Mouse (Mus musculus): Measurements from ENCODE around the gene Thap12.

The Thap12 gene

DNA sequence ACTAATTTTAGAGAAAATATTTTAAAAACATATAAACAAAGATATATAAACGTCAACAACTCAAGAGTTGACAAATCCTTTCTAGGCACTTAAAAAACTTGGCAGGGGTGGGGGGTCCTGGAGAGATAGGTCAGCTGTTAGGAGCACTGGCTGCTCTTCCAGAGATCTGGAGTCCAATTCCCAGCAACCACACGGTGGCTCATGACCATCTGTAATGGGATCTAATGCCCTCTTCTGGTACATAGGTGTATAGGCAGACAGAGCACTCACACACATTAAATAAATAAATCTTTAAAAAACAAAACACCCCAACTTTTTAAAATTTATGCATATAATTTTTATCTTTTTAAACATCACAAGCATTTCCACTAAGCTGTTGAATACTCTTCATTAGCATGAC is 5.4 kb upstream of the Thap12 start:
- in situ Hi-C loops (cut with MboI, MseI) = loop anchor here (10.0 kb wide), 1 partner anchor 63 kb away; no protein-coding TSS in a partner anchor

- in situ Hi-C loops (cut with MboI, MseI) = loop anchor here (10.0 kb wide), 1 partner anchor 63 kb away; no protein-coding TSS in a partner anchor
Observed at GRCm38 (mm10) chr7:98698041-98698440, 4.9 kb upstream of the Thap12 start.

DNA sequence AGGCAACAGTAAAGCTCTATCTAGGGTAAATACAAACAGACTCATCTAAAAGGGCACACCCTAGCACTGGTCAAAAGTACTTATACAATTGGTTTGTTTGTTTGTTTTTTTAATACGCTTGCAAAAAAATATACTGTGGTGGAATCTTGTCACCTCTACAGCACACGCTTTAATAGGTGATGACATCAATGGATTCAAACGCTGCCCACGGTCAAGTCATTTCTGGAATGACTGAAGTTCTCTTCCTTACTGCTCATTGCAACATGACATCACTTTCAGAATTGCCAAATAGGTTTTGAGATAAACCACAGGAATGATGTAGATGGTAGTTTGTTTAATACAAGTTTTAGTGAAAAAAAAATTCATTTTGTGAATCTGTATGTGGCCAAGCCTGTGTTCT is 4.3 kb upstream of the Thap12 start:
- in situ Hi-C loops (cut with MboI, MseI) = loop anchor here (10.0 kb wide), 1 partner anchor 64 kb away; no protein-coding TSS in a partner anchor

- in situ Hi-C loops (cut with MboI, MseI) = loop anchor here (5.0 to 25.0 kb wide), 2 partner anchors 44 to 939 kb away; partner anchors contain the start of gene Emsy
Observed at GRCm38 (mm10) chr7:98701771-98702170, 1.1 kb upstream of the Thap12 start.

GRCm38 (mm10) chr7:98703365-98703881 is 520 bp downstream of the Thap12 start:
- in situ Hi-C loops (cut with MboI, MseI) = loop anchor here (5.0 to 25.0 kb wide), 2 partner anchors 46 to 941 kb away; partner anchors contain the start of gene Emsy

DNA sequence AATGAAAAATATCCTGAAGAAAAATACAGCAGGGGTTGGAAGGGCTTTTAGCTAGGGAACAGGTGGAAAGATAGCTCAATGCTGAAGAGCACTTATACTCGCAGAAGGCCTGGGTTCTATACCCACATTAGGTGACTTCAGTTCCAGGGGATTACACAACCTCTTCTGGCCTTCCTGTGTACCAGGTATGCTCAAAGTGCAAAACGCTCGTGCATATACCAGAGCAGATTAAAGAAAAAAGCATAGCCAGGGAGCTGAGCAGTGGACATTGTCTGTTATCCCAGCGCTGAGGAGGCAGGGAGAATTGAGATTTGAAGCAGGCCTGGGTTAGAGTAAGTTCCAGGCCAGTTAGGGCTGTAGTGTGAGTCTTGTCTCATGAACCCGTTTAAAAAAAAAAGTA is 1.4 kb downstream of the Thap12 start:
- in situ Hi-C loops (cut with MboI, MseI) = loop anchor here (5.0 to 25.0 kb wide), 2 partner anchors 47 to 942 kb away; partner anchors contain the start of gene Emsy

DNA sequence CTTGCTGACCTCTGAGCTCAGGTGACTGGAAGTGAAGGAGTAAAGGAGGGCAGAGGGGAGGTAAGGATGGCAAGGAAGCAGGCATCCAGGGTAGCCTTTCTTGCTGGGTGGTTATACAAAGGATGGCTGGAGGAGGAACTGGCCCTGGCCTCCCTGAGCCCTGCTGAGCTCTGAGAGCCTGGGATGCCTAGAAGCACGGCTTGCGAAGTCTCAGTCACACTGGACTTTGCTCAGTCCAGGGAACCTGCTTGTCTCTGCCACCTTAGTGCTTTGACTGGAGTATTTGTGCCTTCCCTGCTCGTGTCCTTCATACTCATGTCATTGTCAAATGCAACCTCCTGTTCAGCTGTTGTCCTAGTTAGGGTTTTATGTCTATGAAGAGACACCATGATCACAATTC is 10.8 kb downstream of the Thap12 start:
- in situ Hi-C loops (cut with MboI, MseI) = loop anchor here (25.0 kb wide), 1 partner anchor 951 kb away; no protein-coding TSS in a partner anchor

- in situ Hi-C loops (cut with MboI, MseI) = loop anchor here (25.0 kb wide), 1 partner anchor 955 kb away; no protein-coding TSS in a partner anchor
Observed at GRCm38 (mm10) chr7:98717438-98717837, 14.5 kb downstream of the Thap12 start.

DNA sequence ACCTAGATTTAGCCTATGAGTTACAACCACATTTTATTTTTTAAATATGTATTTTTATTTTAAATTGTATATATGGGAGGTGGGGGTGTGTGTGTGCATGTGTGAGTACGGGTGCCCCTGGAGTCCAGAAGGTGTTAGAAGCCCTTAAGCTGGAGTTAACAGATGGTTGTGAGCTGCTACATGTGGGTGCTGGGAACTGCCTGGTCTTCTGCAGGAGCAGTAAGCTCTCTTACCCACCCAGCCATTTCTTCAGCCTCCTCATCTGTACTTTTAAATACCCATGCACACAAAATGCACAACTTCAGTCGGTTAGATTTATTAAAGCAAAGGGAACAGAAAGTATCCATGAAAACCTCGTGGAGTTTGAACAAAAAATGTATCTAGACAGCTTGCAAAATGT is 16.9 kb downstream of the Thap12 start:
- in situ Hi-C loops (cut with MboI, MseI) = loop anchor here (25.0 kb wide), 1 partner anchor 957 kb away; no protein-coding TSS in a partner anchor

GRCm38 (mm10) chr7:98720731-98721130 is 17.8 kb downstream of the Thap12 start:
- in situ Hi-C loops (cut with MboI, MseI) = loop anchor here (25.0 kb wide), 1 partner anchor 958 kb away; no protein-coding TSS in a partner anchor

- in situ Hi-C loops (cut with MboI, MseI) = loop anchor here (25.0 kb wide), 1 partner anchor 959 kb away; no protein-coding TSS in a partner anchor
Observed at GRCm38 (mm10) chr7:98721172-98721571, 18.3 kb downstream of the Thap12 start.

DNA sequence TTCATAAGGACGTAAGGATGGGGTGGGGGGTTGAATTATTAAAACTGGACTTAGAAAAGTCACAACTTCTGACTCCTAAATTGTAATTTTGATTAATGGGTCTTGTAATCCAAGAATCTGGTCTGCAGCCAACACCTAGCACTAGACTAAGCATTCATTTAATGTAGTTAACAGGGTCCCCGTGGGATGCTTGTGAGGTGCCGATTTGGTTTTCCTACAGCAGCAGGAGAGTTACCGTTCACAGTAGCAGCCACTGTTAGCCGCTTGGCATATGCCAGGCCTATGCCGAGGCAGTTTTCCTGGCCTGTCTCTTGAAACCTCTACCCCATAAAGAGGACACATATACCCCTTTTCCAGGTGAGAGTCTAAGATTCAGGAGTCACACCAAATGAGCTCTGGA is 18.7 kb downstream of the Thap12 start:
- in situ Hi-C loops (cut with MboI, MseI) = loop anchor here (25.0 kb wide), 1 partner anchor 959 kb away; no protein-coding TSS in a partner anchor

DNA sequence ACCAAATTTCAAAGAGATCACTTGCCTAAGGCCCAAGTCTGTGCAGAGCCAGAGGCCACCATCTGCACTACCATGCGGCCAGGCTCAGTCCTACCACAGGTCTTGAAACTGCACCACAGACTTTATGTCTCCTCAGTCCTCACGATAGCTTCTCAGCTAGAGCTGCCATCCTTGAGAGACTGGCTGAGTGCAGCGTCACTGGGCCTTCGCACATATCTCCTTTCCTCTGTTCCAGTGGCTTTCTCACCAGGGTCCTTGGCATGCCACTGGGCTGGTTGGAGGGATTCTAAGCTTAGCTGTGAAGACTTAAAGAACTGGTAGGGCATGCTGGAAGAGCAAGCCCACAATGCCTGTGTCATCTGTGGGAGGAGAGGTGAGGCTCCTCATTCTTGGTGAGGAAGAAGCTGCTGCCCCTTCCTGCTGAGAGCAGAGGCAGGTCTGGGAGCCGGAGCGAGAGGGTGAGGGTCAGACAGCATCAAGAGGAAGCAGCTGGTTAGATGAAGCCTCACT is 22.8 kb downstream of the Thap12 start:
- in situ Hi-C loops (cut with MboI, MseI) = loop anchor here (25.0 kb wide), 1 partner anchor 263 kb away; no protein-coding TSS in a partner anchor

DNA sequence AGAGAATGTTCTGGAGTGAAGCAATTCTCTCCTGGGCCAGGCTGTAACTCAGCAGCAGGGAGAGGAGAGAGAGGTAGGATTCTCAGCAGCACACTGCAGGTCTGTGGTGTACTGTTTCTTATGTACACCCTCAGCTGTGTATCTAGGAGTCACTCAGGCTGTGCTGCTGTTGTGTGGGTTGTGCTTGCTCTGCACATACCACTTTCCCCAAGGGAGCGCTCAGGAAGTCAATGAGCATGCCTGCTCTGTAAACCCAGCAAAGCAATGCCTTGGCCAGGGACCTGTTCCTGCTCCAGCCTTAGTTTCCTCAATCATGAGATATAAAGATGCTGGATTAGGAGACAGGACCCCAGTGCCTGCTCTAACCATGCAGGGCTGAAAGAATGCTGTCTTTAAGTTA is 25.1 kb downstream of the Thap12 start:
- in situ Hi-C loops (cut with MboI, MseI) = loop anchor here (25.0 kb wide), 1 partner anchor 266 kb away; no protein-coding TSS in a partner anchor

- in situ Hi-C loops (cut with MboI, MseI) = loop anchor here (25.0 kb wide), 1 partner anchor 266 kb away; no protein-coding TSS in a partner anchor
Observed at GRCm38 (mm10) chr7:98728499-98728898, 25.6 kb downstream of the Thap12 start.

- in situ Hi-C loops (cut with MboI, MseI) = loop anchor here (25.0 kb wide), 1 partner anchor 267 kb away; no protein-coding TSS in a partner anchor
Observed at GRCm38 (mm10) chr7:98729661-98730271, 26.9 kb downstream of the Thap12 start.

DNA sequence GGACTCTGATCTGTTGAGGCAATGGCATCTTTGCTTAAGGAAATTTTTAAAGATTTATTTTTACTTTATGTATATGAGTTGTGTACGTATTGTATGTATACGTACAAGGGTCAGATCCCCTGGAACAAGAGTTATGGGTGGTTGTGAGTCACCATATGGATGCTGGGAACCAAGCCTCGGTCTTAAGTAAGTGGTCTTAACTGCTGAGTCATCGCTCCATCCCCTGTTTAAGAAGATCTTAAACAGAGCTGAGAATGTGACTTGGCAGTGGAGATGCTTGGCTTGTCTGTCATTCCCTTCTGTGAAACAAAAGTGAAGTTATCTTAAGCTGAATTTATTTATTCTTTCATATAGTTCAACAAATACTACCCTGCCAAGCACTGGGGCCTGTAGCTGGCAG is 31.1 kb downstream of the Thap12 start:
- in situ Hi-C loops (cut with MboI, MseI) = loop anchor here (25.0 kb wide), 1 partner anchor 272 kb away; no protein-coding TSS in a partner anchor

GRCm38 (mm10) chr7:98734876-98735275 is 32.0 kb downstream of the Thap12 start:
- in situ Hi-C loops (cut with MboI, MseI) = loop anchor here (25.0 kb wide), 1 partner anchor 273 kb away; no protein-coding TSS in a partner anchor

DNA sequence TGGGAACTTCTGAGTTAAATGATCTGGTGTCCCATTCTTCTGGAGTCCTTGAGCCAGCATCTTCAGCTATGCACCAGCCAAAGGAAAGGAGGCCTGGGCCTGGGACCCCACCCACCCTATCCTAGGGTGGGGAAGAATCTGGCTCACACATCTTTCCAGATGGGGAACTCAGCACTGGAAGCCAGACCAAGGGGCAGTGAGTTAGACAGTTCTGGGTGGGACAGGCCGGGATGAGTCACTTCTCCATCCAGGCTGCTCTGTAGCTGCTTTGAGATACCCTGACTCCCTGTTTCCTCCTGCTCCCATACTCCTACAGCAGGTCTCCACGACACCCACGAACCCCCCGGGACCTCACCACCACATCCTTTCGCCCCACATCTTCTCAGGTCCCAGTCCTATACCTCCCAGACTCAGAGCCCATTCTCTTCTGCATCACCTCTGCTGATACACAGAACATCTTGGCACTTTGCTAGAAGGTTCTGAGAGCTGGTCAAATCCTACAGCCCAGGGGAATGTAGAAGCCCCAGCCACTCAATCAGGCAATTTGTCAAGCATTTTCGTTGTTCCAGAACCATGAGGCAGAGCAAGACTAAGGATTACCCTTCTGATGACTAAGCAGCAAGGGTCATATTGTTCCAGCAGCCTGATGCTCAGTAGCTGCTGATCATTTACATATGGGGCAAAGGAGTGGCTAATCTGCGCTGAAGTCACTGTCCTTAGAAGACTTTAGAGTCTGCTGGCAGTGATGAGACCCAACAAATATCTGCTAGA is 34.1 kb downstream of the Thap12 start:
- in situ Hi-C loops (cut with MboI, MseI) = loop anchor here (25.0 kb wide), 1 partner anchor 275 kb away; no protein-coding TSS in a partner anchor

DNA sequence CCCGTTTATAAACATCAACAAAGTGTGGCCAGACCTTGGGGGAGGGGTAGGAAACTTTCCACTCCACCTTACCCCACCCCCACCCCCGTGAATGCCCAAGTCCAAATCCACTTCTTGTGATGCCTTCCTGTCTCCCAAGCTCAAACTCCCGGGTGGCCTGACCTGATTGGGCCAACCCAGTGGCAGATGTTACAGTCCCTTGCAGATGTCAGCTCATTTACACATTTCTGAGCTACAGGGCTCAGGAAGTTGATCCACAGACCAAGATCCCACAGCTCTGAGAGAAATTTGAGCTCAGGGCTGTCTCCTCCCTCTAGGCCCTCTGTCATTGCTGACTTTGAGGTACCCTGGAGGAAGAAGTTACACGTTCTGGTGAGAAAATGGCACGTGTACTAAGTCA is 37.5 kb downstream of the Thap12 start:
- in situ Hi-C loops (cut with MboI, MseI) = loop anchor here (5.0 to 25.0 kb wide), 2 partner anchors 97 to 278 kb away; partner anchors contain the start of gene Wnt11

- in situ Hi-C loops (cut with MboI, MseI) = loop anchor here (5.0 to 25.0 kb wide), 2 partner anchors 94 to 281 kb away; partner anchors contain the start of gene Wnt11
Observed at GRCm38 (mm10) chr7:98743312-98743711, 40.4 kb downstream of the Thap12 start.
